Mouse (Mus musculus): ENCODE measurements at regions not wholly inside any gene's neighbourhood (a gene's known extent, or its start where the extent isn't known, plus 50 kb on each side); places are given as distances from the start of the nearest gene placed in this dataset.

GRCm38 (mm10) chr12:77571071-77571470, 333.1 kb downstream of the Fut8 start:
- no peak overlapping the region for H3K27ac ChIP-seq (ENCODE audit: insufficient read depth, low read length)
- H3K4me1 ChIP-seq (ENCODE audit: control insufficient read depth, insufficient read depth, low read length) = no peaks in the 10 kb centered on the region; the same call in none of the 2 replicates
- no peak for TF ChIP-seq POLR2A (IDR thresholded peaks at IDR 0.05; ENCODE audit: extremely low read depth, insufficient read depth, low read length)
- no peak for TF ChIP-seq CTCF (IDR thresholded peaks at IDR 0.05; ENCODE audit: extremely low read depth, insufficient read depth, low read length)
- H3K4me3 ChIP-seq (ENCODE audit: insufficient read depth, low read length) = no peak overlapping the region

- no peak overlapping the region for H3K27ac ChIP-seq (ENCODE audit: insufficient read depth, low read length)
- H3K4me1 ChIP-seq (ENCODE audit: control insufficient read depth, insufficient read depth, low read length) = no peaks in the 10 kb centered on the region; the same call in none of the 2 replicates
- H3K4me3 ChIP-seq (ENCODE audit: insufficient read depth, low read length) = no peak overlapping the region
- no peak for TF ChIP-seq CTCF (IDR thresholded peaks at IDR 0.05; ENCODE audit: extremely low read depth, insufficient read depth, low read length)
- TF ChIP-seq POLR2A (IDR thresholded peaks at IDR 0.05; ENCODE audit: extremely low read depth, insufficient read depth, low read length) = no peak
These were observed 337.1 kb downstream of the Fut8 start for GRCm38 (mm10) chr12:77575046-77575445.

GRCm38 (mm10) chr12:77588297-77588696, 350.4 kb downstream of the Fut8 start:
- no peak for TF ChIP-seq CTCF (IDR thresholded peaks at IDR 0.05; ENCODE audit: extremely low read depth, insufficient read depth, low read length)
- no peak for TF ChIP-seq POLR2A (IDR thresholded peaks at IDR 0.05; ENCODE audit: extremely low read depth, insufficient read depth, low read length)
- Histone ChIP-seq H3K27ac (ENCODE audit: insufficient read depth, low read length) (no peak overlapping the region), H3K4me1 (ENCODE audit: control insufficient read depth, insufficient read depth, low read length) (no peaks in the 10 kb centered on the region), H3K4me3 (ENCODE audit: insufficient read depth, low read length) (no peak overlapping the region)

- Histone ChIP-seq H3K4me1 (ENCODE audit: control insufficient read depth, insufficient read depth, low read length) (no peaks in the 10 kb centered on the region), H3K4me3 (ENCODE audit: insufficient read depth, low read length) (no peak overlapping the region), H3K27ac (ENCODE audit: insufficient read depth, low read length) (no peak overlapping the region)
- no peak for TF ChIP-seq CTCF (IDR thresholded peaks at IDR 0.05; ENCODE audit: extremely low read depth, insufficient read depth, low read length)
- TF ChIP-seq POLR2A (IDR thresholded peaks at IDR 0.05; ENCODE audit: extremely low read depth, insufficient read depth, low read length) = no peak
These were observed 351.5 kb downstream of the Fut8 start for GRCm38 (mm10) chr12:77589416-77589815.

- TF ChIP-seq POLR2A (IDR thresholded peaks at IDR 0.05; ENCODE audit: extremely low read depth, insufficient read depth, low read length) (no peak), CTCF (IDR thresholded peaks at IDR 0.05; ENCODE audit: extremely low read depth, insufficient read depth, low read length) (no peak)
- H3K4me3 ChIP-seq (ENCODE audit: insufficient read depth, low read length) = no peak overlapping the region
- H3K4me1 ChIP-seq (ENCODE audit: control insufficient read depth, insufficient read depth, low read length) = no peaks in the 10 kb centered on the region
- no peak overlapping the region for H3K27ac ChIP-seq (ENCODE audit: insufficient read depth, low read length)
These were observed 356.2 kb downstream of the Fut8 start for GRCm38 (mm10) chr12:77594092-77594491.

GRCm38 (mm10) chr12:77594657-77595056, 356.7 kb downstream of the Fut8 start:
- TF ChIP-seq CTCF (IDR thresholded peaks at IDR 0.05; ENCODE audit: extremely low read depth, insufficient read depth, low read length) (no peak), POLR2A (IDR thresholded peaks at IDR 0.05; ENCODE audit: extremely low read depth, insufficient read depth, low read length) (no peak)

GRCm38 (mm10) chr12:77595821-77596220, 357.9 kb downstream of the Fut8 start:
- TF ChIP-seq POLR2A (IDR thresholded peaks at IDR 0.05; ENCODE audit: extremely low read depth, insufficient read depth, low read length) (no peak), CTCF (IDR thresholded peaks at IDR 0.05; ENCODE audit: extremely low read depth, insufficient read depth, low read length) (no peak)
- H3K4me1 ChIP-seq (ENCODE audit: control insufficient read depth, insufficient read depth, low read length) = no peaks in the 10 kb centered on the region
- no peak overlapping the region for H3K27ac ChIP-seq (ENCODE audit: insufficient read depth, low read length)
- no peak overlapping the region for H3K4me3 ChIP-seq (ENCODE audit: insufficient read depth, low read length)

More at GRCm38 (mm10) chr12:77594657-77595056, 356.7 kb downstream of the Fut8 start:
- H3K4me3 ChIP-seq (ENCODE audit: insufficient read depth, low read length) = no peak overlapping the region
- H3K4me1 ChIP-seq (ENCODE audit: control insufficient read depth, insufficient read depth, low read length) = no peaks in the 10 kb centered on the region
- H3K27ac ChIP-seq (ENCODE audit: insufficient read depth, low read length) = no peak overlapping the region

GRCm38 (mm10) chr12:77596676-77597075, 358.8 kb downstream of the Fut8 start:
- no peak overlapping the region for H3K27ac ChIP-seq (ENCODE audit: insufficient read depth, low read length)
- no peak for TF ChIP-seq POLR2A (IDR thresholded peaks at IDR 0.05; ENCODE audit: extremely low read depth, insufficient read depth, low read length)
- TF ChIP-seq CTCF (IDR thresholded peaks at IDR 0.05; ENCODE audit: extremely low read depth, insufficient read depth, low read length) = no peak

GRCm38 (mm10) chr12:77597627-77598333, 359.9 kb downstream of the Fut8 start:
- H3K4me3 ChIP-seq (ENCODE audit: insufficient read depth, low read length) = no peak overlapping the region
- no peak for TF ChIP-seq POLR2A (IDR thresholded peaks at IDR 0.05; ENCODE audit: extremely low read depth, insufficient read depth, low read length)
- TF ChIP-seq CTCF (IDR thresholded peaks at IDR 0.05; ENCODE audit: extremely low read depth, insufficient read depth, low read length) = no peak
- no peaks in the 10 kb centered on the region for H3K4me1 ChIP-seq (ENCODE audit: control insufficient read depth, insufficient read depth, low read length)
- no peak overlapping the region for H3K27ac ChIP-seq (ENCODE audit: insufficient read depth, low read length)

More at GRCm38 (mm10) chr12:77596676-77597075, 358.8 kb downstream of the Fut8 start:
- Histone ChIP-seq H3K4me1 (ENCODE audit: control insufficient read depth, insufficient read depth, low read length) (no peaks in the 10 kb centered on the region), H3K4me3 (ENCODE audit: insufficient read depth, low read length) (no peak overlapping the region)

GRCm38 (mm10) chr12:77598334-77598715, 360.4 kb downstream of the Fut8 start:
- H3K27ac ChIP-seq (ENCODE audit: insufficient read depth, low read length) = no peak overlapping the region
- TF ChIP-seq CTCF (IDR thresholded peaks at IDR 0.05; ENCODE audit: extremely low read depth, insufficient read depth, low read length) (no peak), POLR2A (IDR thresholded peaks at IDR 0.05; ENCODE audit: extremely low read depth, insufficient read depth, low read length) (no peak)
- no peaks in the 10 kb centered on the region for H3K4me1 ChIP-seq (ENCODE audit: control insufficient read depth, insufficient read depth, low read length)
- H3K4me3 ChIP-seq (ENCODE audit: insufficient read depth, low read length) = no peak overlapping the region
